Mouse (Mus musculus) neural tube, embryonic 10.5 days (tissue): ENCODE measurements around the gene Mrpl11.
"Not testable (repeated sequence)": the region's sequence is repeated elsewhere in the genome, so short reads cannot be mapped to it uniquely, and the experiment has no call there.

Experiments used
- DNase-seq: peaks from one replicate; pipeline ENCODE4 v3.0.0-alpha.2; 2017; ENCODE audit warnings: low spot score; ENCODE audit errors: extremely low spot score

Gene Mrpl11

GRCm38 (mm10) chr19:4992371-4992770 is 30.4 kb downstream of the Mrpl11 start:
- DNase-seq: peak; percentile 37

GRCm38 (mm10) chr19:4992904-4993303 is 31.0 kb downstream of the Mrpl11 start:
- DNase-seq: no peak

GRCm38 (mm10) chr19:4994043-4994442 is 32.1 kb downstream of the Mrpl11 start:
- no peak for DNase-seq

GRCm38 (mm10) chr19:4999445-5000140 is 37.6 kb downstream of the Mrpl11 start:
- no peak for DNase-seq

GRCm38 (mm10) chr19:5001666-5002406 is 39.9 kb downstream of the Mrpl11 start:
- DNase-seq: peak; percentile 86

- DNase-seq: not testable (repeated sequence)
Measured at GRCm38 (mm10) chr19:5003644-5004043, 41.7 kb downstream of the Mrpl11 start.

- DNase-seq: no peak
Measured at GRCm38 (mm10) chr19:5004925-5005324, 43.0 kb downstream of the Mrpl11 start.

GRCm38 (mm10) chr19:5013138-5013537 is 51.2 kb downstream of the Mrpl11 start:
- no peak for DNase-seq

GRCm38 (mm10) chr19:5014961-5015398 is 53.0 kb downstream of the Mrpl11 start:
- DNase-seq: peak; percentile 42

- peak; percentile 30 for DNase-seq
Measured at GRCm38 (mm10) chr19:5016221-5016742, 54.3 kb downstream of the Mrpl11 start.
